Mouse (Mus musculus) forebrain, embryonic 16.5 days (tissue): ENCODE results near the gene Pcolce2. TPM values are rescaled to one million over a fixed set of nuclear protein-coding genes. Genes with fewer than 3 reads are reported as not detected.
A peak's percentile ranks its signal among the peaks of the same experiment; 100 is the strongest.

Experiments
- ATAC-seq: fragments of 200-750 bp; cut with Nextera tagmentation; 2 replicates; pipeline ENCODE4 v1.8.0; 2017; ENCODE audit warnings: mild to moderate bottlenecking, moderate library complexity
- H3K27ac ChIP-seq: fragments of 300-500 bp; sonication (generic); 2 replicates; pipeline ENCODE4 v1.5.1; 2014; ENCODE audit warnings: low read length, control low read depth
- H3K27me3 ChIP-seq: fragments of 300-500 bp; sonication (generic); replicated peaks from 2 replicates; pipeline ENCODE4 v1.6.1; 2014; ENCODE audit warnings: low read length; ENCODE audit not compliant: control insufficient read depth, insufficient read depth
- H3K36me3 ChIP-seq: fragments of 300-500 bp; sonication (generic); 2 replicates; pipeline ENCODE4 v1.6.1; 2014; ENCODE audit not compliant: control insufficient read depth, insufficient read depth
- H3K4me1 ChIP-seq: fragments of 300-500 bp; sonication (generic); replicated peaks from 2 replicates; pipeline ENCODE4 v1.6.1; 2014; ENCODE audit warnings: low read length; ENCODE audit not compliant: control insufficient read depth, insufficient read depth
- H3K4me2 ChIP-seq: fragments of 300-500 bp; sonication (generic); 2 replicates; pipeline ENCODE4 v1.6.1; 2014; ENCODE audit warnings: mild to moderate bottlenecking, low read length, control low read depth
- H3K4me3 ChIP-seq: fragments of 300-500 bp; sonication (generic); replicated peaks from 2 replicates; pipeline ENCODE4 v1.5.1; 2014; ENCODE audit warnings: mild to moderate bottlenecking, low read length, control low read depth
- H3K9ac ChIP-seq: fragments of 300-500 bp; sonication (generic); replicated peaks from 2 replicates; pipeline ENCODE4 v1.6.1; 2014; ENCODE audit warnings: low read depth, low read length, control low read depth
- H3K9me3 ChIP-seq: fragments of 300-500 bp; sonication (generic); 2 replicates; pipeline ENCODE4 v1.6.1; 2016; ENCODE audit warnings: low read length; ENCODE audit not compliant: control insufficient read depth
- WGBS: fragments of 180-500 bp; shearing (Covaris S2); extraction: QIAGEN DNeasy Blood & Tissue Kit; methylation state at CpG from one replicate; pipeline ENCODE4 v1.1.7; 2014; 5-methylcytosine and 5-hydroxymethylcytosine counted together
- polyA plus RNA-seq: library from polyadenylated mRNA; unstranded; fragments of >200 nt; fragmentation: Nextera tagmentation; extraction: Ambion mirVana; gene quantifications from 2 replicates; pipeline ENCODE4 v1.2.1, GENCODE M21; 2015

Pcolce2 gene
- polyA plus RNA-seq, 1 experiment from 2014 or later, result 1.7 TPM

DNA sequence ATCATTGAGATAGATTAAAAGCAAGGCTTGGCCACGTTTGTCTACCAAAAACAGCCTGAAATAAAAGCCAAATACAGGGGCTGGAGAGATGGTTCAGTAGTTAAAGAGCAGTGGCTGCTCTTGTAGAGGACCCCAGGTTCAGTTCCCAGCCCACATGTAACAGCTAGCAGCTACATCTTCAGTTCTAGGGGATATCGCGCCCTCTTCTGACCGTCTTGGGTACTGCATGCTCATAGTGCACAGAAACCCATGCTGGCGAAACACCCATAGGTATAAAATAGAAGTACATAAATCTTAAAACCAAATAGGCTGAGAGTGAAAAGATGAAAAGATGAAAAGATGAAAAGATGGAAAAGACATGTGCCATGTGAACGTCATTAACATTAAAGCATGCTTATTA is 35.4 kb downstream of the Pcolce2 start:
- no peak for ATAC-seq
- Histone ChIP-seq H3K4me3 (no peak overlapping the region), H3K36me3 (no peaks in the 10 kb centered on the region), H3K27ac (no peak overlapping the region), H3K9me3 (no peaks in the 10 kb centered on the region), H3K9ac (no peak overlapping the region), H3K4me1 (peaks cover 7% of the 10 kb centered on the region), H3K4me2 (no peak overlapping the region), H3K27me3 (no peaks in the 10 kb centered on the region)
- 85% methylated on average over 6 of the region's 6 CpGs for WGBS

DNA sequence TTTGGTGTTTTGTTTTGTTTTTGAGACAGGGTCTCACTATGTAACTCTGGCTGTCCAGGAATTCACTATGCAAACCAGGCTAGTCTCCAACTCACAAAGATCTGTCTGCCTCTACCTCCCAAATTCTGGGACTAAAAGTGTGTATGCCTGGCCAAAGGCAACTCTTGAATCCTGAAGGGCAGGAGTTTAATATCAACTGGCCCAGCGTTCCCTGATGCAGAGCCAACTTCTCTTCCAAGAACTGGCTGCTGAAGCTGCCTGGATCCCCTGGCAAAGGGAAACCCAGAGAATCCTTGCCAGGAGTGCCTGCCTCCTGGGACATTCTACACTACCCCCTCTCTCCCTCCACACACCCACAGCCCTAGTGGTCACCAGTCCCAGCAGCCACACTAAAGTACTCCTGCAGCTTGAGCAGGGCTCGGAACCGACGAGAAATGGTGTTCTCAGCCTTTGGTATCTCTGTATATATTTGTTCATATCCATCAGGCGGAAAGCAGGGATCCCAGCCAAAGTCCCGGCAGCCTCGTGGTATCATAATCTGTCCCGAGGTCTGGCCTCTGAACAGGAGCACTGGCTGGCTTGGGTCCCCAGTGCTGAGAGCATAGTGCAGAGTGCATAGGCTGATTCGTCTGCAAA is 37.8 kb downstream of the Pcolce2 start:
- Histone ChIP-seq H3K27ac (no peak overlapping the region), H3K4me3 (no peak overlapping the region), H3K4me2 (peak overlapping the region; percentile 13; the same call in 1 of the 2 replicates), H3K9me3 (no peaks in the 10 kb centered on the region), H3K36me3 (no peaks in the 10 kb centered on the region), H3K27me3 (no peaks in the 10 kb centered on the region), H3K4me1 (peaks cover 5% of the 10 kb centered on the region), H3K9ac (no peak overlapping the region)
- ATAC-seq, result peak; percentile 74
- 58% methylated on average over 9 of the region's 9 CpGs for WGBS

DNA sequence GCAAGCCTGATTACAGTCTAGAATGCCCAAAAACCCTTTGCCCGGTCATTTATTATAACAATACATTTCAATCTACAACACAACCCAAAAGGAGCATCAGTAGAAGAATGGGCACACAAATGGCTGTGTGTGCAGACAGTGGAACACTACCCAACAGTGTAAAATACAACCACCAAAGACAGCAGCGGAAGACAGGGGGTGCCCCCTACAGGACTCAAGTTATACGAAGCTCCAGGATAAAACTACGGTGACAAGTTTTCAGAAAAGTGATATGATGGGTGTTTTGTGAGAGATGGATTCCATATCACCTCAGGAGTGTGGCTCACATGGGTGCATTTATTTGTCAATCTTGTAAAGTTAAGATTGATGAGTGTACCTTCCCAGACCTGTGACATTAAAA is 38.6 kb downstream of the Pcolce2 start:
- H3K9me3 ChIP-seq, result no peaks in the 10 kb centered on the region
- no peak overlapping the region for H3K4me2 ChIP-seq
- H3K27me3 ChIP-seq, result no peaks in the 10 kb centered on the region
- no peak for ATAC-seq
- 95% methylated on average over 4 of the region's 4 CpGs for WGBS
- peaks cover 5% of the 10 kb centered on the region for H3K4me1 ChIP-seq
- no peak overlapping the region for H3K27ac ChIP-seq
- H3K9ac ChIP-seq, result no peak overlapping the region
- H3K4me3 ChIP-seq, result no peak overlapping the region
- H3K36me3 ChIP-seq, result no peaks in the 10 kb centered on the region

DNA sequence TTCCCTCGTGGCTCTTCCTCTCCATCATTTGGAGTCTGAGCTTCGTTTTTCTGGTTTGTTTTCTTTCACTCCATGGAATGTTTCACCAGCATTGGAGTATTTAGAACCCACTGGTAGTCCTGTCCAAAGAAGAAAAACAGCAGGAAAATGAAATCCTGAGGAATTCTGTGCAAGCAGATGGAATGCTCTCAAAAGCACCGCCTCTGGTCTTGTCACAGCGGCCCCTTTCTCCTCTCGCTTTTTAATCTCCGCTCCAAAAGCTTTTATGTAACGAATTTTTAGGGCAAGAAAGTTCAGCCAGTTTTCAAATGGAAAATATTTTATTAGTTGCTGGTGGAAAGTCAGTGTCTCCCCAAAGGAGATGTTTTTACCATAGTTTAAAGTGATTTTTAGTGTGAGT is 42.6 kb downstream of the Pcolce2 start:
- Histone ChIP-seq H3K4me1 (peaks cover 4% of the 10 kb centered on the region), H3K27ac (no peak overlapping the region), H3K36me3 (no peaks in the 10 kb centered on the region), H3K4me2 (no peak overlapping the region), H3K4me3 (no peak overlapping the region), H3K27me3 (no peaks in the 10 kb centered on the region), H3K9me3 (no peaks in the 10 kb centered on the region), H3K9ac (no peak overlapping the region)
- 70% methylated on average over 7 of the region's 7 CpGs for WGBS
- ATAC-seq, result no peak

DNA sequence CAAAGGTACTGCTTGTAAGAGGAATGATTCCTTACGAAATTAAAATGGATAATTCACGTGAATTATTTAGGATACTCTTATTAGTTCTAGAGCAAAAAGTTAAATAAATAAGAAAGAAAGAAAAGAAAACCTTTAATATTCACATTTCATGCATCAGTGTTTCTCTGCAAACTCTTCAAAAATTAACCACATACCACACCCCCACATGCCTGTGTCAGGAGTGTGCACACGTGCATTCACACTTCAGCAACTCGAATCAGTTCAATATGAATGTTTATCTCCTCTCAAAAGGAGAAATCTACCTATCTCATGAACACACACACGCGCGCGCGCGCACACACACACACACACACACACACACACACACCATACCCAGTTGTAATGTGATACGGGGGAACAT is 43.3 kb downstream of the Pcolce2 start:
- Histone ChIP-seq H3K4me3 (no peak overlapping the region), H3K36me3 (no peaks in the 10 kb centered on the region), H3K27me3 (no peaks in the 10 kb centered on the region), H3K27ac (no peak overlapping the region), H3K9me3 (no peaks in the 10 kb centered on the region), H3K4me2 (no peak overlapping the region), H3K4me1 (no peaks in the 10 kb centered on the region), H3K9ac (no peak overlapping the region)
- WGBS, result 93% methylated on average over 11 of the region's 11 CpGs
- no peak for ATAC-seq

DNA sequence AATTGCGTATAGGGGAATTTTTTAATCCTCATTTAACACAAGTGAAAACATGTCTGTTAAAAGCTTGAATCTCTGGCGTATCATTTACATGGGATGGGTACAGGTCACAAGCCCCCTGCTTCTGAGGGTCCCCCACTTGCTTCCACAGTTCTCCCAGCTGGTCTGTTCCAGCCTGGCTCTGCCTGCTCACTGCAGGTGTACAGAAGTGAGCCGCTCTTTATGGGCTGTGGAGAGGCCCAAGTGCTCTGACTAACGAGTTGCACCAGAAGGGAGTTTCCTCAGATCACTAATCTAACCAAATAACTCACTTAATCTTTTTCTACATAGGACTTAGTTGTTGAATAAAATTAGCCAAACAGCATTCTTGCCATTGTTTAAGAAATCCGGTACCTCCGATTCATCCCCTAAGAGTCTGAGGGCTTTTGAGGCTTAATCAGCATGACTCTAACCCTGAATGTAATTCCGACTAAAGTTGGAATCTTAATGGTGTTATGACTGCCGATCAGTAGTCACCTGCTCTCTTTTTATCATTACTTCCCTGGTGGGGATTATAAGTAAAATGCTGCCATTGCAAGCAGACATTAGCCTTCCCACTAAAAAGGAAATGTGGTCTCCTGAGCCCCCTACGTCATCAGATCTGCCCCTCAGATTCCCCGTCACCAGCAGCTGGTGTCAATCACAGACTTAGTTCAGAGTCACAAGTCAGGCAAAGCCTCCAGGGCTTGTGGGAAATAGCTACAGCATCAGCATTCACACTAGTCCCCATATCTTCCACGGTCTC is 48.4 kb downstream of the Pcolce2 start:
- Histone ChIP-seq H3K4me3 (no peak overlapping the region), H3K9ac (no peak overlapping the region), H3K27me3 (no peaks in the 10 kb centered on the region), H3K4me2 (no peak overlapping the region), H3K4me1 (no peaks in the 10 kb centered on the region), H3K9me3 (no peaks in the 10 kb centered on the region), H3K27ac (no peak overlapping the region), H3K36me3 (no peaks in the 10 kb centered on the region)
- WGBS, result 28% methylated on average over 11 of the region's 11 CpGs
- ATAC-seq, result peak; percentile 78

DNA sequence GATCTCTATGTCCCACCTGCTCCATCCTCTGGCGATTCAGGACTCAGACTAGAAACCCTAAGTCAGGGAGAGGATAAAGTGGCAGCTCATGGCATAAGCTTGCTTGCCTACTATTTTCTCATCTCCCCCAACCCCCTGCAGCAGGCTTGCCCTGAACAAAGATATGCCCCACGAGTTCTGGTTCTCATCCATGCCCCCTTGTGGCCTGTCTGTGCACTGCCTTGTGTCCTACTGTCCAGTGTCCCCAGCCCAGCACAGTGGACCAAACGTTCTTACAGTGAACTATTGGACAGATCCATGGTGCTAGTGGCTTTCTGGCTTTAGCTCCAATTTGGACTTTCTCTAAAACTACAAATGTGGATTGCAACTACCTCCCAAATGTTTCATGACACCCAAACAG is 50.7 kb downstream of the Pcolce2 start:
- Histone ChIP-seq H3K4me3 (no peak overlapping the region), H3K36me3 (no peaks in the 10 kb centered on the region), H3K4me1 (no peaks in the 10 kb centered on the region), H3K27ac (no peak overlapping the region), H3K9ac (no peak overlapping the region), H3K4me2 (no peak overlapping the region), H3K9me3 (no peaks in the 10 kb centered on the region), H3K27me3 (no peaks in the 10 kb centered on the region)
- no peak for ATAC-seq
- WGBS, result 69% methylated on average over 3 of the region's 3 CpGs

DNA sequence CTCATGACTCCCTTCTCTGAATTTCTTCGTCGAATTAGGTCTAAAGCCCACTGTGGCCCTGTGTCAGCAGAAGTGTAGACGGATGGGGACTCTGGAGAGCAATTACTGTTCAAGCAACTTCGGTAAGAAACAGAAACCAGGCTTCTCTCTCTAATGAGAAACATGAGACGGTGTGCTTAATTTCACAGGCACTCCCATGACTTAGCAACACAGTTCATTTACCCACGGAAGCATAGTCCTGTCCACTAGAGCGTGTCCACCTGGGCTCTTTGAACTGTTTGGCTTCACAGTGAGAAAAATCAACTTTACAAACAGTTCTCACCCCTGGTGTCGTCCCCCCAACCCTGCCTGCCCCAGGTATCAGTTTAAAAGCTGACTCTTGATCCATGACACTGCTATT is 55.4 kb downstream of the Pcolce2 start:
- Histone ChIP-seq H3K4me3 (no peak overlapping the region), H3K9me3 (0 out of 2 replicates have a peak, but pooled peaks cover 2% of the 10 kb centered on the region), H3K27me3 (no peaks in the 10 kb centered on the region), H3K27ac (no peak overlapping the region), H3K9ac (no peak overlapping the region), H3K4me2 (no peak overlapping the region), H3K36me3 (no peaks in the 10 kb centered on the region), H3K4me1 (no peaks in the 10 kb centered on the region)
- no peak for ATAC-seq
- 66% methylated on average over 8 of the region's 8 CpGs for WGBS

DNA sequence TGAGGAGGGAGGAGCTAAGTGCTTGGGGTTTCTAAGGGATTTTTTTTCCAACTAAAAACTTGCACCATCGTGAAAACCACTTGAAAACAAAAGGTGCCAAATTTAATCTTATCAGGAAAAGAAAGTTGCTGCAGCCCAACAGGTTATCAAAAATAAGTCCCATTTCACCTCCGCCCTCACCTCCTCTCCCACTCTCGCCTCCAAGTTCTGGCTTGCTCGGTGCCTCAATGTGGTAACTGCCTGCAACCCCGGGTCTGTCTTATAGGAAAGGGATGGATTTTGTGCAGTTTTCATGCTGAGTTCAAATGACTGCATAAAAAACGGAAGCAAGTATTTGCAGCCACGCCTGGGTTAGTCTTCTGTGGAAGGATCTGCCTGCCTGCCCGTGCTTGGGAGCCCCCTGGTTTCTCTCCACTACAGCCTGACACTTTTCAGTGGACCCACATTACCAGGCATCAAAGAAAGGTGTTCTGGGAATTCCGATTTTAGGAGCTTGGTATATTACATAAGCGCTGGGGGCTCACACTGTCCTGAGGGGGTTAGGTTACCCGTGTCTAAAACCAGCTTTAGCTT is 56.2 kb downstream of the Pcolce2 start:
- no peak overlapping the region for H3K9ac ChIP-seq
- H3K4me3 ChIP-seq, result no peak overlapping the region
- no peak overlapping the region for H3K4me2 ChIP-seq
- no peaks in the 10 kb centered on the region for H3K4me1 ChIP-seq
- no peaks in the 10 kb centered on the region for H3K36me3 ChIP-seq
- H3K27ac ChIP-seq, result no peak overlapping the region
- WGBS, result 87% methylated on average over 11 of the region's 11 CpGs
- H3K27me3 ChIP-seq, result no peaks in the 10 kb centered on the region
- H3K9me3 ChIP-seq, result 0 out of 2 replicates have a peak, but pooled peaks cover 2% of the 10 kb centered on the region
- ATAC-seq, result no peak
